Mouse (Mus musculus): ENCODE data around the gene Klf4. TPM values are rescaled to one million over a fixed set of nuclear protein-coding genes. Genes with fewer than 3 reads are reported as not detected.

The Klf4 gene
- total and polyA plus RNA-seq, 3 experiments: 27.2 to 43.4 (median 35.6) TPM

DNA sequence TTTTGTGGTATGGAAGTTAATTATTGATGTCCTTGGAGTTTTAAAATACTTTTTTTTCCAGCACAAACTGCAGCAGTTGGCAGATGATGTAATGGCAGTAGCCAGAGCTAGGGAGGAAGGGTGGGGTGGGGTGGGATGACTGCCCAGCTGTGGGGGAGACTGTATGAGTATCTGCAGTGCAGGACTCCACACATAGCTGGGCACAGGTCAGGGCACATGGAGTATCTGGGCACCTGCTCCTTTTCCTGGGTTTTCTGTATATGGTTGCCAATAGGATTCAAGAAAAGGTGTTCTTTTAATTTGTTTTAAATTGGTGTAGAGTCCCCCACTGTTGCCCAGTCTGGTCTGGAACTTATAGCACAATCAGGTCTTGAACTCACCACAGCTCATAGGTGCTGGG is 2.7 kb upstream of the Klf4 start:
- TF ChIP-seq POLR2A (IDR thresholded peaks at IDR 0.05; ENCODE audit: insufficient read depth, low read depth, low read length) (no peak), CTCF (IDR thresholded peaks at IDR 0.05) (no peak), EP300 (IDR thresholded peaks at IDR 0.05; ENCODE audit: insufficient read depth, low read depth, low read length) (no peak)
- intact Hi-C loops (cut with DNase I): no loop called here
- no peak for DNase-seq

DNA sequence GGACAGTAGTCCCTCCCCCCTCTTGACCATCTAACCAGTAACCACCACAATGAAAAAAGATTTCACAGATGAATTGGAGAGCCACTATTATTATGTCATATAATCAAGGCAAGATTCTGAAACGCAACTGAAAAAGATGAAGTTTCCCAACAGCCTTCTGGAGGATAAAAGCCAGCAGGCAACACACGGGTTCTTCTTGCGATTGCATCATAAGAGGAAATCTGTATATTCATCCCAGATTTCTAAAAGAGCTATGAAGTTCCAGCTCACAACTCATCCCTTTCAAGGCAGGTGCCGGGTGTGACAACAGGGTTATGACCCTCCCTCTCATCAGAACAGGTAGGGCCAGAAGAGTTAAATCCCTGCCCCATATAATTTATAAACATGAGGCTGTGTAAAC is 2.2 kb upstream of the Klf4 start:
- Histone ChIP-seq H3K4me3 (no peak overlapping the region), H3K27me3 (ENCODE audit: control insufficient read depth, insufficient read depth, low read length) (no peaks in the 10 kb centered on the region), H3K27ac (peak overlapping the region; percentile 98), H3K36me3 (ENCODE audit: control insufficient read depth, insufficient read depth, low read length) (no peaks in the 10 kb centered on the region), H3K9ac (ENCODE audit: low read depth, low read length) (no peak overlapping the region), H3K4me1 (ENCODE audit: control insufficient read depth, insufficient read depth, low read length) (peaks cover 2% of the 10 kb centered on the region; the same call in 1 of the 2 replicates), H3K79me2 (replicated peaks; ENCODE audit: control insufficient read depth, insufficient read depth, low read length) (no peaks in the 10 kb centered on the region)
- TF ChIP-seq EP300 (IDR thresholded peaks at IDR 0.05; ENCODE audit: insufficient read depth, low read depth, low read length): no peak
- no peak for TF ChIP-seq POLR2A (IDR thresholded peaks at IDR 0.05; ENCODE audit: insufficient read depth, low read depth, low read length)
- TF ChIP-seq CTCF (IDR thresholded peaks at IDR 0.05): no peak
- 60% methylated on average over 4 of the region's 4 CpGs for WGBS
- no peak for DNase-seq
- intact Hi-C loops (cut with DNase I): loop anchor here (5.0 kb wide), 2 partner anchors 213 to 578 kb away; no protein-coding TSS in a partner anchor

More for the DNA sequence above, 2.7 kb upstream of the Klf4 start:
- no peaks in the 10 kb centered on the region for H3K27me3 ChIP-seq (ENCODE audit: control insufficient read depth, insufficient read depth, low read length)
- H3K4me3 ChIP-seq: no peak overlapping the region
- peaks cover 2% of the 10 kb centered on the region; the same call in 1 of the 2 replicates for H3K4me1 ChIP-seq (ENCODE audit: control insufficient read depth, insufficient read depth, low read length)
- no peak overlapping the region for H3K9ac ChIP-seq (ENCODE audit: low read depth, low read length)
- H3K79me2 ChIP-seq (replicated peaks; ENCODE audit: control insufficient read depth, insufficient read depth, low read length): no peaks in the 10 kb centered on the region
- no peaks in the 10 kb centered on the region for H3K36me3 ChIP-seq (ENCODE audit: control insufficient read depth, insufficient read depth, low read length)
- H3K27ac ChIP-seq: no peak overlapping the region

DNA sequence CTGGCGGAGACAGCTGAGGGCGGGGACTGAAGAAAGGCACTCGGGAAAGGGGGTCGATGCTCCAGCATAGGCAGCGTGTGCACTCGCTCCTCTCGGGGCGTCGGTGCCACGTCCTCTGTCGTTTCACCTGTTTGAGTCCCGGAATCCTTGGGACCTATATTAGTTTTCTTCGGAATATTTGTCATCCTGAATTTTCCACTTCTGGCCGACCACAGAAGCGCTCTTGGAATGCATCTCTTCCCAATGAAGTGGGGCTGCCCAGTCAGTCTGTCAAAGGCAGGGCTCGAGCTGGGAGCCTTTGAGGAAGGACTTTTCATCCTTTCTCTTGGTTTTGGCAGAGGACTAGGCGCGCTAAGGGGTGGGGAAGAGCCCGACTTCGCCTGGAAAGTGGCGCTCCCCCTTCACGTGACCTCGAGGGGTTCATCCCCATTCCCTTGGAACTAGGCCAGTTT is 1.6 kb upstream of the Klf4 start:
- intact Hi-C loops (cut with DNase I): loop anchor here (5.0 kb wide), 2 partner anchors 213 to 578 kb away; no protein-coding TSS in a partner anchor
- peak overlapping the region; percentile 98 for H3K27ac ChIP-seq
- peak; percentile 62 for DNase-seq
- peak overlapping the region; percentile 66 for H3K4me3 ChIP-seq
- 22% methylated on average over 23 of the region's 23 CpGs for WGBS
- H3K36me3 ChIP-seq (ENCODE audit: control insufficient read depth, insufficient read depth, low read length): peaks cover 2% of the 10 kb centered on the region; the same call in 1 of the 2 replicates
- TF ChIP-seq POLR2A (IDR thresholded peaks at IDR 0.05; ENCODE audit: insufficient read depth, low read depth, low read length) (0 out of 2 replicates have a peak, but pooled peaks have one; percentile 22), EP300 (IDR thresholded peaks at IDR 0.05; ENCODE audit: insufficient read depth, low read depth, low read length) (no peak)
- peak overlapping the region; percentile 90 for H3K9ac ChIP-seq (ENCODE audit: low read depth, low read length)
- H3K4me1 ChIP-seq (ENCODE audit: control insufficient read depth, insufficient read depth, low read length): peaks cover 2% of the 10 kb centered on the region; the same call in 1 of the 2 replicates
- no peaks in the 10 kb centered on the region for H3K79me2 ChIP-seq (replicated peaks; ENCODE audit: control insufficient read depth, insufficient read depth, low read length)
- H3K27me3 ChIP-seq (ENCODE audit: control insufficient read depth, insufficient read depth, low read length): no peaks in the 10 kb centered on the region

DNA sequence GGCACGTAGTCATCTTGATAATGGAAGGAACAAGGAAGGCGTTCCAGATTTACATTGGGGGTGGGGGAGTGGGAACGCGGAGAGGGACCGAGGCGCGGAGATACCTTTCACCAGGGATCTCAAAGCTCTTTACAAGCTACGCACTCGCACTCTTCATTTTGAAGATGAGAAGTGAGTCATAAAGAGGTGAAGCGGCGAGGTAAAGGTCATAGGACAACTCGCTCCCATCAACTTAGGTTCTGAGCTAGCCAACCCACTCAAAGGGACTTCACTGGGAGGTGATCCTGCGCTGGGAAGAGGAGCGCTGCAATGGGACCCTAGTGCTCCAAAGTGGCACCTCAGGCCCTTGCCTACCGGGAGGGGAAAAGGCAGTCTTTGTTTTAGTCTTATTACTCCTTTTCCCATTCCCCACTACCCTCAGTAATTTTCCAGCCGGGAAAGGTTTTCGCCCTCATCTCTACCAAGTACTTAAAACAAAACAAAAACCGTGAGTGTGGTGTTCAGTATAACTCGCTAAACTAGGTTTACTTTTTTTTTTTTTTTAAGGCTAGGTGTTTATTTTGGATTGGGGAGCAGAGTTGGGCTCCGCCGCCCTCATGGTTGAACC is 1.0 kb upstream of the Klf4 start:
- Histone ChIP-seq H3K27ac (peak overlapping the region; percentile 98), H3K9ac (ENCODE audit: low read depth, low read length) (peak overlapping the region; percentile 90), H3K79me2 (replicated peaks; ENCODE audit: control insufficient read depth, insufficient read depth, low read length) (no peaks in the 10 kb centered on the region), H3K4me1 (ENCODE audit: control insufficient read depth, insufficient read depth, low read length) (peaks cover 2% of the 10 kb centered on the region; the same call in 1 of the 2 replicates), H3K4me3 (peak overlapping the region; percentile 66), H3K36me3 (ENCODE audit: control insufficient read depth, insufficient read depth, low read length) (peaks cover 2% of the 10 kb centered on the region; the same call in 1 of the 2 replicates), H3K27me3 (ENCODE audit: control insufficient read depth, insufficient read depth, low read length) (no peaks in the 10 kb centered on the region)
- intact Hi-C loops (cut with DNase I): loop anchor here (5.0 kb wide), 2 partner anchors 214 to 579 kb away; no protein-coding TSS in a partner anchor
- TF ChIP-seq EP300 (IDR thresholded peaks at IDR 0.05; ENCODE audit: insufficient read depth, low read depth, low read length) (no peak), CTCF (IDR thresholded peaks at IDR 0.05) (no peak), POLR2A (IDR thresholded peaks at IDR 0.05; ENCODE audit: insufficient read depth, low read depth, low read length) (no peak)
- 3% methylated on average over 21 of the region's 21 CpGs for WGBS
- DNase-seq: peak in 1 of 2 experiments; percentile 70

DNA sequence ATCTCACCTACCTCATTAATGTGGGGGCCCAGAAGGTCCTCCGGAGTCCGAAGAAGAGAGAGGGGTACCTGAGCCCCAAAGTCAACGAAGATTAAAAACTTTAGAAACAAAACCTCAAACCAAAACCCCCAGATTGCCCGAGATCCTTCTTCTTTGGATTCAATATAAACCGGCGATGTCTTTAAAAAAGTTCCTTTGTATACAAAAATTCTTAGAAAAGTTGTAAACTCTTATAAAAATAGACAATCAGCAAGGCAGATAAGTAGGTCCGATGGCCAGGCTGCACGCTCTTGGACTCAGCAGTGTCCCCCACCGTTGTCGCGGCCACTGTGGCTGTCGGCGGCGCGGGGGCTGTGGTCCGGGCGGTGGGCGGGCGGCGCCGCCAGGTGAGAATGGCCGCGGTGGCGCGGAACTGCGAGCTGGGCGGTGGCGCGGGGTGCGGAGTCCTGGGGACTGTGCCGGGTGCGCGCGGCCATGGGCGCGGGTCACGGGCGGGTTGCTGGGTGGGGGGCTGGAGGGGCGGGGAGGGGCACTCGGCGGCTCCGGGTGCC is 335 bp downstream of the Klf4 start:
- TF ChIP-seq CTCF (IDR thresholded peaks at IDR 0.05) (no peak), POLR2A (IDR thresholded peaks at IDR 0.05; ENCODE audit: insufficient read depth, low read depth, low read length) (no peak), EP300 (IDR thresholded peaks at IDR 0.05; ENCODE audit: insufficient read depth, low read depth, low read length) (no peak)
- WGBS: under 1% methylated on average over 38 of the region's 42 CpGs

More for the DNA sequence above, 335 bp downstream of the Klf4 start:
- no peak for DNase-seq
- Histone ChIP-seq H3K27me3 (ENCODE audit: control insufficient read depth, insufficient read depth, low read length) (no peaks in the 10 kb centered on the region), H3K9ac (ENCODE audit: low read depth, low read length) (peak overlapping the region; percentile 93), H3K4me1 (ENCODE audit: control insufficient read depth, insufficient read depth, low read length) (peaks cover 2% of the 10 kb centered on the region; the same call in 1 of the 2 replicates), H3K27ac (peak overlapping the region; percentile 74), H3K4me3 (peak overlapping the region; percentile 85), H3K79me2 (replicated peaks; ENCODE audit: control insufficient read depth, insufficient read depth, low read length) (no peaks in the 10 kb centered on the region), H3K36me3 (ENCODE audit: control insufficient read depth, insufficient read depth, low read length) (peaks cover 2% of the 10 kb centered on the region; the same call in 1 of the 2 replicates)
- intact Hi-C loops (cut with DNase I): loop anchor here (1.0 to 5.0 kb wide), 4 partner anchors 73 to 580 kb away; no protein-coding TSS in a partner anchor

Data from heart, adult 2 months (tissue).